Mouse (Mus musculus) E14TG2a.4 (cell line): ENCODE data around the gene Mob3c.
A peak's percentile ranks its signal among the peaks of the same experiment; 100 is the strongest.

ENCODE experiments used
- H3K27me3 ChIP-seq: 2 replicates; pipeline ENCODE4 v1.6.1; 2014; ENCODE audit warnings: low read length, control low read depth; ENCODE audit not compliant: insufficient read depth
- H3K36me3 ChIP-seq: 2 replicates; pipeline ENCODE4 v1.6.1; 2014; ENCODE audit warnings: low read length, control low read depth; ENCODE audit not compliant: insufficient read depth
- H3K4me1 ChIP-seq: replicated peaks from 2 replicates; pipeline ENCODE4 v1.6.1; 2014; ENCODE audit warnings: low read depth, low read length, control low read depth
- H3K4me3 ChIP-seq: replicated peaks from 2 replicates; pipeline ENCODE4 v1.5.1; 2014; ENCODE audit warnings: mild to moderate bottlenecking, low read length
- H3K9me3 ChIP-seq: 2 replicates; pipeline ENCODE4 v1.6.1; 2014; ENCODE audit warnings: low read length, control low read depth
- CTCF ChIP-seq: conservative IDR thresholded peaks from 2 replicates; pipeline ENCODE4 v1.5.1; 2014; ENCODE audit warnings: low read length
- NANOG ChIP-seq: IDR thresholded peaks from 2 replicates; pipeline ENCODE4 v1.6.1; 2014; ENCODE audit warnings: borderline replicate concordance, low read length, mixed read lengths
- POU5F1 ChIP-seq: IDR thresholded peaks from 2 replicates; pipeline ENCODE4 v1.6.1; 2014; ENCODE audit warnings: low read length, borderline replicate concordance

Mob3c gene

DNA sequence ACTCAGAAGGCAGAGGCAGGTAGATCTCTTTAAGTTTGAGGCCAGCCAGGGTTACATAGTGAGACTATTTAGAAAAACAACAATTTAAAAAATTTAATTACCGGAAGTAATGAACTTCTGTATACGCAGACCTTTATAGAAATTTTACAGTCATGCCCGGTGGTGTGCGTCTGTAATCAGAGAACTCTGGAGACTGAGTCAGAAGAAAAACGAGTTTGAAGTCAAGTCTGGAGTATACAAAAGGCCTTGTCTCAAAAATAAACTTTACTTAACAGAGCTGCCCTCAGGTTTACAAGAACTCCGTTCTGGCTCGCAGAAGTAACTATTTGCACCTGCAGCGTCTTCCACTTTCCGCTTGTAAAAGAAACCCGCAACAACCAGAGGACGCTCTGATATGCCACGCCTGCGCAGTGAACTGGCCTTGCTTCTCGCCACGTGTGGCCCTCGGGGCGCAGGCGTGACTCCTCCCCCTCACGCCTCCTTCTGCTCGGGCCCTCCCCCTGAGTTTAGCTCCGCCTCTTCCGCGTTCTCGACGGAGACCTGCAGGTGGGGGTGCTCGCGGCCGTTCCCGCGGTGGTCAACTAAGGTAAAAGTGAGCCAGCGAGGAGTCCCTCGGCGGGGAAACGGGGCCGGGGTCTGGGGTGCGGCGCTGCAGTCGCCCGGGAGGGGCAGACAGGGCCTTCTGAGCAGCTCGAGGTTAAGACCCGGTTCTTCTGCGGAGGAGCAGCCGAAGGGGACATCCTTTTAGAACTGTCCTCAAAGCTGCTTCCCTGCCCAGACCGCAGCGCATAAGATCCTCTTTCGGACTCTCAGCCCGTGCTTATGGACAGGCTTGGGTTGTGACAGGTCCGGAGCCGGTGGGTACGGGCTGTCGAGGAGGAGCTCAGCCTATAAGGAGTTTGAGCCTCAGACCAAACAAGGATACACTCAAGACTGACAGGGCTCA lies 11.1 kb downstream of the Mob3c start, which contains the start of gene Mknk1:
Gene Mknk1, plus strand, starts transcription at position 503 of the 946 bp plus-strand sequence.
- Histone ChIP-seq H3K27me3 (no peaks in the 10 kb centered on the region), H3K4me3 (peak within 1 kb of the TSS; percentile 87), H3K4me1 (peaks cover 40% of the 10 kb centered on the region), H3K9me3 (no peaks in the 10 kb centered on the region), H3K36me3 (peaks cover 30% of the 10 kb centered on the region)
- TF ChIP-seq POU5F1 (no peak), CTCF (no peak), NANOG (no peak)

DNA sequence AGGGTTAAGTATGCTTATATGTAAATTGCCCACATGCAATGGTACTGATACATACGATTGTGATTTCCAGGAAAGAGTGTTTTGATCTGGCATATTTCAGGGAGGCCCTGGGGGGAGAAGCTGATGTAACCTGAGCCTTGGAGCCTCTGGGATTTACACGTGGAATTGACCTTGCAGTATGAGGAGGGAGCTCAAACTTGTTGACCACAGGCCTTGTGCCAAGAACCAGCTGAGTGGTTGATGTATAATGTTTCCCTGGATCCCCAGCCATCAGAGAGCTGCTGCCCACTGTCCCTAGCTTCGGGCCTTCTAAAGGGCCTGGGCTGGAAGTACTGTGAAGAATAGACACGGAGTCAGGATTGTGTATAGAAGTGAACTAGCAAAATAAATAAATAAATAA lies 12.1 kb downstream of the Mob3c start:
- Histone ChIP-seq H3K9me3 (no peaks in the 10 kb centered on the region), H3K36me3 (peaks cover 21% of the 10 kb centered on the region)
- TF ChIP-seq POU5F1, result no peak
- TF ChIP-seq CTCF, result no peak
- TF ChIP-seq NANOG, result no peak

DNA sequence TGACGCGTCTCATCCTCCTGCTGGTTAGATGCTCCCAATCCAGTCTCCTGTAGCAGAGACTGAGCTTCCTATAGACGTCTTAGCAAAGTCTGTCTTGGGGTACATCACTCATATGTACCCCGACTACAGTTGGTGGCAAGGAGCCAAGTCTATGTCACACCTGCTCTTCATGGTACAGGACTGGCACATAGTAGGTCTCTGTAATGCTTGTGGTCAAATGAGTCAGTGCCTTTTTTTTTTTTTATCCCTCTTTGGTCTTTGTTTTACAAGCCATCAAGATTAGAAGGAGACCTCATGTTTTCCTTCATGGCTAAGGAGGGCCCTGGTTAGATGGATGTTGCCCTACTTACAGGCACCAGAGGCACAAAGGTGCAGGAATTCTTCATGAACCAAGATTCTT lies 12.9 kb downstream of the Mob3c start:
- Histone ChIP-seq H3K4me1 (peaks cover 31% of the 10 kb centered on the region), H3K27me3 (no peaks in the 10 kb centered on the region), H3K36me3 (peaks cover 12% of the 10 kb centered on the region), H3K9me3 (no peaks in the 10 kb centered on the region), H3K4me3 (no peak overlapping the region)
- TF ChIP-seq CTCF (no peak), NANOG (no peak), POU5F1 (no peak)

More for the DNA sequence above, 12.1 kb downstream of the Mob3c start:
- peaks cover 39% of the 10 kb centered on the region for H3K4me1 ChIP-seq
- H3K27me3 ChIP-seq, result no peaks in the 10 kb centered on the region
- H3K4me3 ChIP-seq, result peak overlapping the region; percentile 87

DNA sequence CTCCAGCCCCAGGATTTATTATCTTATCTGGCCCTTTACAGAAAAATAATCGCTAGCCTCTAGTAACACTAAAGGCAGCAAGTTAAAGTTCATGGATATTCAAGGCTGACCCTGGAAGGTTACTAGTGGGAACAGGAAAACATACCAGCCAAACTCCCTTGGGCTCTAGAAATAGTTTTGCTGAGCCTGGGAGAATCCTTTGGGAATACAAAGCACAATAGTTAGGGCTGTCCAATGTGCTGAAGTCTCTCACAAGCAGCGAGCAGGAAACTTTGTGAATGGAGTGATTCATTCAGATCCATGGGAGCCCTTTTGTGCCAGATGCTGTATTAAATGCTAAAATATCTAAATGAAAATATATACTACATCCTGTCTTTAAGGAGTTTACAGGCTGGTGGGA lies 18.8 kb downstream of the Mob3c start:
- Histone ChIP-seq H3K4me3 (no peak overlapping the region), H3K36me3 (peaks cover 42% of the 10 kb centered on the region), H3K4me1 (no peaks in the 10 kb centered on the region), H3K9me3 (no peaks in the 10 kb centered on the region), H3K27me3 (no peaks in the 10 kb centered on the region)
- TF ChIP-seq POU5F1 (no peak), CTCF (no peak), NANOG (no peak)

DNA sequence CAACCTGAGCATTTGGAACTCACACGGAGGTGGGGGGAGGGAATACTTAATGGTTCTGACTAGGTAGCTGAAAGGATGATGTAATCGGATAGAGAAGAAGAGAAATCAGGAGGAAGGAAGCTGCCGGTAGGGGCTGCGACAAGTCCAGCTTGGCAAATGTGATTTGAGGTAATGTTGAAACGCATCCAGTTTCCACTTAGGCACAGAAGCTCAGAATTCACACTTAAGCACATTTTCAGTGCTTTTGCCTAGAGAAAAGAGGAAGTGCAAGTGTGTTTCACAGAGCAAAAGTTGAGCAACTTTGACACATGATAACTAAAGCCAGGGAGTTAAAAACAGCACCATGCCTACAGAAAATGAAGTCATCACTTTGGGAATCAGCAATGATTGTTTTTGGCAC lies 19.5 kb downstream of the Mob3c start:
- Histone ChIP-seq H3K4me1 (no peaks in the 10 kb centered on the region), H3K4me3 (no peak overlapping the region), H3K27me3 (no peaks in the 10 kb centered on the region), H3K36me3 (peaks cover 49% of the 10 kb centered on the region), H3K9me3 (no peaks in the 10 kb centered on the region)
- TF ChIP-seq NANOG (no peak), POU5F1 (no peak), CTCF (no peak)

DNA sequence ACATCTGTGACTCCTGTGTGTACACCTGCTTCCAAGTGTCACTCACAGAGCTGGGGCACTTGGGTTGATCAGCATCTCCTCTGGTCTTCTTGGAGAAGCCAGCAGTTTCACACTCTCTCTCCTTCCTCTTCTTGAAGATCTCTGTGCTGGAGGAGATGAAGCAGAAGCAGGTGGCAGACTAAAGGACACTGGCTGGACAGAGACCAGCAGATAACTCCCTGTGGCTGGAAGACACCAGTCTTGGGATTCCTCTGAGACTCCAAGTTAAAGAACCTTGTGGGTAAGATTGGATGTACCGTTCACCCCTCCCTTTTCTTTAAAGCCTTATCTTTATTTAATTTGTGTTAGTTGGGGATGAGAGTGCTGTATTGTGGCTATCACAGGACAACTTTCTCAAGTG lies 20.2 kb downstream of the Mob3c start:
- Histone ChIP-seq H3K36me3 (peaks cover 50% of the 10 kb centered on the region), H3K27me3 (no peaks in the 10 kb centered on the region), H3K4me1 (no peaks in the 10 kb centered on the region), H3K4me3 (no peak overlapping the region), H3K9me3 (no peaks in the 10 kb centered on the region)
- TF ChIP-seq POU5F1 (no peak), CTCF (no peak), NANOG (no peak)

DNA sequence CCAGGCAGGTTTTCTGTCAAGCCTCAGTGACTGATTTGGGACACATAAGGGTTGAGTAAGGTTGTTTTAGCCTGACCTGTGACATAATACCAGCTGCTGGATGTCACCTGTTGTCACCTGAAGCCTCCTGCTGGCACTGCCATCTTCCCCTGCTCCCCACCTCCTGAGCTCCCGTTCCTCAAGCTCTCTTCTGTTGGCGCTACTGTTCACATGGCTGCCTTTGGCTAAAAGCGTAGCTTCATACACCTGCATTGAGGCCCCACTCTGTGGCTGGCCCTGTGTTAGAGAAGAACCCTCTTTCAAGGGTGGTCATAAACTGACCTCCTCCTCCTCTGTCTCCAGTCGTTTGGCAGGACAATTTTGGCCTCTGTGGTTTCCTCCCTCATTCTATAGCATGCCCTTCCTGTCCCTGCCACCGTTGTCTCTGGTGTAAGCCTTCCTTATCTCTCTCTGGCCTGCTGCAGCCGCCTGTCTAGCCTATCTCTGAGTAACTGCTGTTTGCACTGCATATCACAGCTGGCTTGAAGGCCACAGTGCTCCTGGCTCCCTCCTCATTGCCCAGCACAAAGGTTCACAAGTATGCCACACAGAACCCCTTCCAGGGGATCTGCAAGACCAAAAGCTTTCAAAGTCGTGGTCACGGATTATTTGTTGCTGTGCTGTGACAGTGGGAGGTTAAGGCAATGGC lies 21.2 kb downstream of the Mob3c start:
- Histone ChIP-seq H3K27me3 (no peaks in the 10 kb centered on the region), H3K4me3 (no peak overlapping the region), H3K36me3 (peaks cover 53% of the 10 kb centered on the region), H3K9me3 (no peaks in the 10 kb centered on the region), H3K4me1 (no peaks in the 10 kb centered on the region)
- TF ChIP-seq NANOG, result no peak
- no peak for TF ChIP-seq CTCF
- no peak for TF ChIP-seq POU5F1

DNA sequence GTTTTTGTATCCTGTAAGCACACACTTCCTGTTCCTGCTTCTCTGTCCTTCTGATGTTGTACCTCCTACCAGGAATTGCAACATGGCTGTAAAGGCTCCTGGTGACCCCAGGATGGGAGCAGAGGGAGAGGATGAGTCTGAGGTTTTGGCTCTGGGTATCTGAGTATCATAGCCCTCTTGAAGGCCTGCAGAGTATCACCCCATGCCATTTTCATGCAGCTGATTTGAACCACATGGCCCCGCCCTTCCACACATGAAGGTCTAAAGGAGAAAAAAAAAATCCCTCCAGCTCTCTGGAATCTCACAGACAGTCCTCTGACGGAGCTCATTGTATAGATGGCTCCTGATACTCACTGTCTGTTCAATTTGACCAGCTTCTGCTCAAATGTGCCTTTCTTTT lies 22.2 kb downstream of the Mob3c start:
- Histone ChIP-seq H3K9me3 (no peaks in the 10 kb centered on the region), H3K4me1 (no peaks in the 10 kb centered on the region), H3K27me3 (no peaks in the 10 kb centered on the region), H3K4me3 (no peak overlapping the region), H3K36me3 (peaks cover 62% of the 10 kb centered on the region)
- no peak for TF ChIP-seq CTCF
- no peak for TF ChIP-seq POU5F1
- no peak for TF ChIP-seq NANOG
